Mouse (Mus musculus) midbrain, postnatal 0 days (tissue): ENCODE results near the gene Pard3b. TPM values are rescaled to one million over a fixed set of nuclear protein-coding genes. Genes with fewer than 3 reads are reported as not detected.

Source experiments
- ATAC-seq: fragments of 200-750 bp; cut with Nextera tagmentation; 2 replicates; pipeline ENCODE4 v1.8.0; 2017; ENCODE audit warnings: moderate number of reproducible peaks, mild to moderate bottlenecking, moderate TSS enrichment, moderate library complexity; ENCODE audit not compliant: low FRiP score
- DNase-seq: peaks from one replicate; pipeline ENCODE4 v3.0.0-alpha.2; 2015; ENCODE audit warnings: low spot score
- H3K27ac ChIP-seq: fragments of 300-500 bp; sonication (generic); 2 replicates; pipeline ENCODE4 v1.5.1; 2014; ENCODE audit warnings: low read depth, mild to moderate bottlenecking, low read length, mixed read lengths
- H3K27me3 ChIP-seq: fragments of 300-500 bp; sonication (generic); 2 replicates; pipeline ENCODE4 v1.6.1; 2014; ENCODE audit warnings: low read length, control low read depth, mixed read lengths; ENCODE audit not compliant: insufficient read depth
- H3K36me3 ChIP-seq: fragments of 300-500 bp; sonication (generic); 2 replicates; pipeline ENCODE4 v1.6.1; 2014; ENCODE audit warnings: low read length, control low read depth, mixed read lengths; ENCODE audit not compliant: insufficient read depth
- H3K4me1 ChIP-seq: fragments of 300-500 bp; sonication (generic); 2 replicates; pipeline ENCODE4 v1.6.1; 2014; ENCODE audit warnings: mild to moderate bottlenecking, control low read depth, antibody characterized with exemption, low read length, mixed read lengths; ENCODE audit not compliant: insufficient read depth
- H3K4me2 ChIP-seq: fragments of 300-500 bp; sonication (generic); 2 replicates; pipeline ENCODE4 v1.6.1; 2014; ENCODE audit warnings: low read depth, mild to moderate bottlenecking, low read length, mixed read lengths; ENCODE audit not compliant: poor library complexity, severe bottlenecking
- H3K4me3 ChIP-seq: fragments of 300-500 bp; sonication (generic); 2 replicates; pipeline ENCODE4 v1.5.1; 2014; ENCODE audit warnings: low read depth, mild to moderate bottlenecking, low read length, moderate library complexity
- H3K9ac ChIP-seq: fragments of 300-500 bp; sonication (generic); replicated peaks from 2 replicates; pipeline ENCODE4 v1.6.1; 2014; ENCODE audit warnings: mild to moderate bottlenecking, low read length, moderate library complexity, mixed read lengths; ENCODE audit not compliant: poor library complexity, severe bottlenecking
- H3K9me3 ChIP-seq: fragments of 300-500 bp; sonication (generic); 2 replicates; pipeline ENCODE4 v1.6.1; 2016; ENCODE audit warnings: low read length, control low read depth
- CTCF ChIP-seq: IDR thresholded peaks from 2 replicates; pipeline ENCODE4 v1.5.1; 2016; ENCODE audit warnings: antibody characterized with exemption, mild to moderate bottlenecking
- WGBS: fragments of 180-500 bp; shearing (Covaris S2); extraction: QIAGEN DNeasy Blood & Tissue Kit; methylation state at CpG from one replicate; pipeline ENCODE4 v1.1.7; 2014; 5-methylcytosine and 5-hydroxymethylcytosine counted together
- polyA plus RNA-seq: library from polyadenylated mRNA; unstranded; fragments of >200 nt; fragmentation: Nextera tagmentation; extraction: Ambion mirVana; gene quantifications from 2 replicates; pipeline ENCODE4 v1.2.1, GENCODE M21; 2015
- total RNA-seq: library from RNA; depleted of rRNA; stranded (reverse); fragments of >200 nt; gene quantifications from 2 replicates; pipeline ENCODE4 v1.2.3, GENCODE M21; 2014

The Pard3b gene
- total and polyA plus RNA-seq, 2 experiments from 2014 or later = 5.3 to 7.0 TPM

DNA sequence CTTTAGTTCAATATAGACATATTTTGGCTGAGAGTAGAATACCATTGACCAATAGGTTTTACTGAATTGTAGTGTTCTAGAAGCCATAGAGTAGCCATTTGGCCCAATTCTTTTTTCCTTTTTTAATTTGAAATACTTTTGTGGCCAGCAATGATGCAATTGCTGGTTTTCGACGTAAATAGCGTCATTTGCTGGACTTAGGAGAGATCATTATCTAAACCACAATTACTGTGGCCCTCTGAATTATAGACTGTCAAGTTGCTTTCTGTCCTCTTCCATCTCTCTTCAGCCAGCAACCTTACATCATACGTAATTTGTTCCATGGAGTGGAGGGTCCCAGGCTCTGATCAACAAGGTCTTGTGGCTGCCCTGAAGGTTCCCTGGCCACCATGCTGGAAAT lies 1000.8 kb downstream of the Pard3b start:
- Histone ChIP-seq H3K27ac (no peak overlapping the region), H3K4me3 (no peak overlapping the region), H3K9ac (no peak overlapping the region), H3K36me3 (no peaks in the 10 kb centered on the region), H3K9me3 (no peaks in the 10 kb centered on the region), H3K27me3 (no peaks in the 10 kb centered on the region), H3K4me1 (no peaks in the 10 kb centered on the region), H3K4me2 (no peak overlapping the region)
- 94% methylated on average over 4 of the region's 4 CpGs for WGBS
- ATAC-seq (no peak), DNase-seq (no peak)
- TF ChIP-seq CTCF = no peak

DNA sequence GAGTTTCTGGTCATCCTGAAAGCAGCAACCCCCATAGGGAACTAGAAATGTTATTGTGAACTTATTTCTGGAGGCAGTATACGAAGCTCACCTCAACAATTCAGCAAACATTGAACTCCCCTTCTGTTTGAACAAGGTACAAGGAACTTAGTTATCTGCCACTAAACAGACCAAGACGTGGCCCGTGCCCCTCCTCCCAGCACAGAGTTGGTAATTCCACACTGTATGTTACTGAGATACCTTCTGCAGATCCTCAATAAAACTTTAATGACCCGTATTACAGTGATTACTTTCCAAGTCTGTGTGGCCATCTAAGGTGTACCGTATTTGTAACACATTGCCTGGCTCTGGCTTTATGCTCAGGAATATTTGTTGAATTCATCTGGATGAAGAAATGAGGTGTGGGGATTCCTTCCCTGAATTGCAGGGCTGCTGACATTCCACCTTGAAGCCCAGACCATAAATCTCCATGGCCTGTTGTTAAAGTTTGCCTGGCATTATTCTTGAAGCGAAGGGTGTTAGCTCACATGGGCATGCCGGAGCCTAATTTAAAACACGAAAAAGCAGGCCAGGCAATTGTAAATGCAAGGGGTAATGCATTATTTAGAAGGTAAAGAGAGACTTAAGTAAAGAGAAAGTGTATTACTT lies 1006.1 kb downstream of the Pard3b start:
- TF ChIP-seq CTCF = no peak
- ATAC-seq = no peak
- WGBS = 85% methylated on average over 8 of the region's 8 CpGs

DNA sequence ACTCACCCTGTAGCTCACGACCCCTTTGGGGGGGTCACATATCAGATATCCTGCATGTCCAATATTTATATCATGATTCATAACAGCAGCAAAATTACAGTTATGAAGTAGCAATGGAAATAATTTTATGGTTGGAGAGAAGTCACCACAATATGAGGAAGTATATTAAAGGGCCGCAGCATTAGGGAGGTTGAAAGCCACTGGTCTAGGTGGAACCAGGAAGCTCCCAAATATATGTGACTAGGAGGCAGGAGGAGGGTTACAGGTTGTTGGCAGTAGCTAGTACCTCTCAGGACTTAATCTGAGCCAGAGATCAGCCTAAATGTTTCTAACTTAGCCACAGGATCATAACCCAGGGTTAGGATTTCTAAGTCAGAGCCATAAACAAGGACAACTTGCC lies 1008.2 kb downstream of the Pard3b start:
- H3K36me3 ChIP-seq = no peaks in the 10 kb centered on the region
- 93% methylated on average over 2 of the region's 2 CpGs for WGBS
- no peaks in the 10 kb centered on the region for H3K27me3 ChIP-seq
- no peak overlapping the region for H3K4me3 ChIP-seq
- H3K27ac ChIP-seq = no peak overlapping the region
- TF ChIP-seq CTCF = no peak
- H3K4me2 ChIP-seq = no peak overlapping the region
- ATAC-seq (no peak), DNase-seq (no peak)
- H3K9me3 ChIP-seq = no peaks in the 10 kb centered on the region
- no peak overlapping the region for H3K9ac ChIP-seq
- no peaks in the 10 kb centered on the region for H3K4me1 ChIP-seq

More for the DNA sequence above, 1006.1 kb downstream of the Pard3b start:
- no peak for DNase-seq
- no peak overlapping the region for H3K4me2 ChIP-seq
- no peaks in the 10 kb centered on the region for H3K36me3 ChIP-seq
- H3K9ac ChIP-seq = no peak overlapping the region
- no peak overlapping the region for H3K4me3 ChIP-seq
- H3K4me1 ChIP-seq = no peaks in the 10 kb centered on the region
- no peaks in the 10 kb centered on the region for H3K27me3 ChIP-seq
- no peak overlapping the region for H3K27ac ChIP-seq
- H3K9me3 ChIP-seq = no peaks in the 10 kb centered on the region

DNA sequence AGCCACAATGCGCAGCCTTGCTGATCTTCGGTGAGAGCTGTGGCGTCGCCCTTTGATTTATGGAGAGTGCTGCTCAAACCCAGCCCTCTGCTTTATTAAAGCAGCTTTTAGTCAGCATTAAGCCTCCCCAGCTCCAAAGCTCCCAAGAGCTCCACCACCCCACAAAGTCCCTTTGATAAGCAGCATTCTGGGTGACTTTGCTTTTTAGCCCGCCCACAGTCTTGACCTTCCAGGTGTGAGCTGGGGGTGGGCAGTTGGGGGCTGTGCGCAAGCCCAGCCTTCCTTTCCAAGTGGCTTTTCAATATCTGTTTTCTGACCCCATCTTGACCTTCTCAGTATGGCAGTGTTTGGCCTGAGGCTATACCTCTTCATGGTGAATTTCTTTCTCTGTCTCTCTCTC lies 1009.5 kb downstream of the Pard3b start:
- no peak overlapping the region for H3K4me3 ChIP-seq
- no peak overlapping the region for H3K4me2 ChIP-seq
- no peak for TF ChIP-seq CTCF
- 42% methylated on average over 6 of the region's 6 CpGs for WGBS
- H3K9ac ChIP-seq = no peak overlapping the region
- DNase-seq = no peak
- no peak for ATAC-seq
- no peaks in the 10 kb centered on the region for H3K9me3 ChIP-seq
- no peak overlapping the region for H3K27ac ChIP-seq
- H3K4me1 ChIP-seq = no peaks in the 10 kb centered on the region
- no peaks in the 10 kb centered on the region for H3K36me3 ChIP-seq
- no peaks in the 10 kb centered on the region for H3K27me3 ChIP-seq

DNA sequence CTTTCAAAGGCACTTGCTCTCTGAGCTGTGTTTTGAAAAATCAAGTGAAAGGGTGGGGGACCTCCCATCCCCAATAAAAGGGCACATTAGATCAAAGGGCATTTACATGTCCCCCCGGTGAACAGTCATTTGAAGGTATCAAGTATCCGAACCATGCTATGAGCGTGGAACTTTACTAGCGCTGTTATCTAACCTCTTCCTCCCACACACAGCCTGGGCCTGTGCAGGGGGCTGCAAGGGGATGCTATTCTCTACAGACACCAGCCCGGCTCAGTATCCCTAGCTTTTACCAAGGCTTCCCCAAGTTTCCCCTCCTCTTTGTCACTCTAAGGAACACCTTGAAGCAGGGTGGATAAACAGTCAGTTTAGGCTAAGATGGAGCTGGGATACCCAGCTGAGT lies 1010.0 kb downstream of the Pard3b start:
- Histone ChIP-seq H3K9ac (no peak overlapping the region), H3K27me3 (no peaks in the 10 kb centered on the region), H3K4me3 (no peak overlapping the region), H3K4me1 (no peaks in the 10 kb centered on the region), H3K36me3 (no peaks in the 10 kb centered on the region), H3K27ac (no peak overlapping the region), H3K4me2 (no peak overlapping the region), H3K9me3 (no peaks in the 10 kb centered on the region)
- ATAC-seq (no peak), DNase-seq (no peak)
- 34% methylated on average over 5 of the region's 5 CpGs for WGBS
- no peak for TF ChIP-seq CTCF

DNA sequence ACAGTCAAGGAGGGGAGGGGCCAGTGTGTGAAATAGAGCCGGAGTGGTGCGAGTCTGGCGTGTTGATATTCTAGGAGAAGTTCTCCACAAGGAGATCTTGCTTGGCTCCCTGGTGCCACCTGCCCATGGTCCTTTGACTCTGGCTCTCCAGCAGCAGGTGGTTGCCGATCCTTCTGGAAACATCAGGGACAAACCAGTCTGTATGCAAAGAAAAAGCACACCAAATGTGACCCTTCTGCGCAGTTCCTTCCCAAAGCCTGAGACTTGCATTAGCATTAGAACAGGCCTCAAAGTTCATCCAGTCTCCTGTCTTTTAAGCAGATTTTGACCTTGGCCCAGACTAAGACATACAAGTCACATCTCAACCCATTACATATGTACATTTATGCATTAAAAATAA lies 1011.9 kb downstream of the Pard3b start:
- H3K4me1 ChIP-seq = no peaks in the 10 kb centered on the region
- ATAC-seq = no peak

More for the DNA sequence above, 1011.9 kb downstream of the Pard3b start:
- no peak overlapping the region for H3K4me2 ChIP-seq
- H3K27me3 ChIP-seq = no peaks in the 10 kb centered on the region
- whole genome bisulfite sequencing = 96% methylated on average over 5 of the region's 5 CpGs
- DNase-seq = no peak
- H3K9me3 ChIP-seq = no peaks in the 10 kb centered on the region
- no peaks in the 10 kb centered on the region for H3K36me3 ChIP-seq
- H3K27ac ChIP-seq = no peak overlapping the region
- no peak for TF ChIP-seq CTCF
- H3K9ac ChIP-seq = no peak overlapping the region
- no peak overlapping the region for H3K4me3 ChIP-seq
